Mouse (Mus musculus): Measurements from ENCODE around the gene Fndc9.

DNA sequence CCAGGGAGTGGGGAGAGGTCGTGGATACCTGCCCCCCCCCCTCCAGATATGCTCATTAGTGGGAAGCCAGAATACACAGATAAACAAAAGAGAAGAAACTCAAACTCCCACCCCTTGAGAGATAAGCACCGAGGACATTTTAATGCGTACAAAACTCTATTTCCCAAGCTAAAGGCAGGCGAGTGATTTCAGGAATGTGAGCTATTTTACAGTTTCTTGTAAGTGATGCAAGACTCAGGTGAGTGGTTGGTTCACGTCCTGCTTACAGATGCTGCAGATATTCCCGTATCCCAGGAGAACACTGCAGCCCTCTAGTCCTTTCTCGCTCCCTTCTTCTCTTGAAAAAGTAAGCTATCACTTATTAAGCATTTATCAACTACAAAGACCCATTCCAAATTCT, 11.1 kb downstream of the Fndc9 start:
- TF ChIP-seq CTCF (IDR thresholded peaks at IDR 0.05; ENCODE audit: low read depth) (no peak), EP300 (IDR thresholded peaks at IDR 0.05; ENCODE audit: low read depth) (no peak)

Data from heart, postnatal 0 days (tissue).